ENCODE assay signal across 25 mouse cellular contexts in genomic region chr15:12660320-12660719, GRCm38 (mm10).
"Had no signal": no experiment of that assay in that cellular context is flagged by ENCODE, and none has a peak within 500 bp of the region (broad histone marks: within the 10 kb centered on the region; RNA-seq: fewer than 3 reads in every experiment).

No protein-coding gene starts in this region.

- H3K27ac ChIP-seq: kidney, embryonic 15.5 days; limb, embryonic 10.5 days; limb, embryonic 13.5 days; liver, embryonic 12.5 days; liver, embryonic 15.5 days; lung, embryonic 15.5 days; neural tube, embryonic 12.5 days; neural tube, embryonic 15.5 days; stomach, postnatal 0 days had no signal

- H3K36me3 ChIP-seq: kidney, embryonic 15.5 days; limb, embryonic 10.5 days; limb, embryonic 13.5 days; liver, embryonic 12.5 days; liver, embryonic 15.5 days; lung, embryonic 15.5 days; neural tube, embryonic 12.5 days; neural tube, embryonic 15.5 days had no signal

- H3K4me2 ChIP-seq: kidney, embryonic 15.5 days; limb, embryonic 13.5 days; liver, embryonic 12.5 days; liver, embryonic 15.5 days; lung, embryonic 15.5 days; midbrain, embryonic 11.5 days; neural tube, embryonic 12.5 days; neural tube, embryonic 15.5 days had no signal

- H3K4me1 ChIP-seq: liver, embryonic 12.5 days; liver, embryonic 15.5 days; lung, embryonic 15.5 days; neural tube, embryonic 12.5 days; neural tube, embryonic 15.5 days had no signal

- H3K4me3 ChIP-seq: kidney, embryonic 15.5 days; limb, embryonic 10.5 days; limb, embryonic 13.5 days; liver, embryonic 12.5 days; liver, embryonic 15.5 days; lung, embryonic 15.5 days; megakaryocyte, embryonic 14.5 days; neural tube, embryonic 12.5 days; neural tube, embryonic 15.5 days had no signal

- ATAC-seq: liver, embryonic 12.5 days had no signal

- H3K9me3 ChIP-seq: kidney, embryonic 15.5 days; limb, embryonic 10.5 days; limb, embryonic 13.5 days; liver, embryonic 12.5 days; liver, embryonic 15.5 days; lung, embryonic 15.5 days; neural tube, embryonic 12.5 days; neural tube, embryonic 15.5 days had no signal

- H3K9ac ChIP-seq: kidney, embryonic 15.5 days; limb, embryonic 13.5 days; liver, embryonic 12.5 days; liver, embryonic 15.5 days; lung, embryonic 15.5 days; neural tube, embryonic 12.5 days; neural tube, embryonic 15.5 days had no signal

- DNase-seq: kidney, adult 8-10 months; kidney, postnatal 10 days; kidney, postnatal 36 days; layer of hippocampus, postnatal 36 days; liver; lung, adult 18-20 months; lung, postnatal 10 days; lung, postnatal 36 days; midbrain, embryonic 14.5 days; right cerebral cortex, adult 18-20 months; right cerebral cortex, postnatal 14 days; right cerebral cortex, postnatal 4 days; thymus, adult 18-20 months; thymus, postnatal 36 days had no signal

- H3K27me3 ChIP-seq: kidney, embryonic 15.5 days; limb, embryonic 13.5 days; liver, embryonic 12.5 days; liver, embryonic 15.5 days; lung, embryonic 15.5 days; neural tube, embryonic 12.5 days; neural tube, embryonic 15.5 days had no signal
